18 mouse cellular contexts compared by ENCODE assay signal in genomic region chr4:62729191-62729590, GRCm38 (mm10).
A peak's percentile ranks its signal among the peaks of the same experiment; 100 is the strongest.
DNase-seq lines count a peak whose midpoint lies in the region; ATAC-seq and TF ChIP-seq lines count a peak whose summit lies in the region.
"Had no signal": no experiment of that assay in that cellular context is flagged by ENCODE, and none has a peak within 500 bp of the region (broad histone marks: within the 10 kb centered on the region; RNA-seq: fewer than 3 reads in every experiment).

No protein-coding gene starts in this region.

- WGBS in heart, embryonic 14.5 days = 41% methylated on average over 4 of the region's 4 CpGs
- 94% methylated on average over 4 of the region's 4 CpGs for WGBS in hindbrain, embryonic 14.5 days

- H3K4me1 ChIP-seq in heart, embryonic 14.5 days (ENCODE audit: control insufficient read depth in 2 of 2, insufficient read depth in 2 of 2, low read length in 2 of 2) = peaks cover 37 to 40% of the 10 kb centered on the region in 2 experiments
- peaks cover 53% of the 10 kb centered on the region for H3K4me1 ChIP-seq in bone marrow macrophage, adult 2 months (ENCODE audit: control insufficient read depth, insufficient read depth, low read length)
- no peaks in the 10 kb centered on the region for H3K4me1 ChIP-seq in hindbrain, embryonic 14.5 days (replicated peaks; ENCODE audit: control insufficient read depth, insufficient read depth, low read length)
- H3K4me1 ChIP-seq: forebrain, embryonic 12.5 days had no signal

- no peak for DNase-seq in heart, postnatal 4 days
- DNase-seq in 416B (ENCODE audit: low read depth) = peak; percentile 27
- no peak for DNase-seq in hindbrain, embryonic 14.5 days (ENCODE audit: low spot score)
- DNase-seq in layer of hippocampus, postnatal 36 days = no peak
- DNase-seq: adrenal gland, postnatal 36 days; cerebellum, adult 11 months; cerebellum, postnatal 25 days; lung, postnatal 14 days had no signal

- no peaks in the 10 kb centered on the region for H3K27me3 ChIP-seq in heart, embryonic 14.5 days (ENCODE audit: control insufficient read depth, insufficient read depth, low read length)
- H3K27me3 ChIP-seq in hindbrain, embryonic 14.5 days (ENCODE audit: control insufficient read depth, insufficient read depth, low read length) = no peaks in the 10 kb centered on the region
- H3K27me3 ChIP-seq: embryonic facial prominence, embryonic 12.5 days; forebrain, embryonic 12.5 days; hindbrain, embryonic 13.5 days; liver, embryonic 12.5 days; midbrain, embryonic 13.5 days had no signal

- TF ChIP-seq POLR2A in bone marrow macrophage, adult 2 months (IDR thresholded peaks at IDR 0.05; ENCODE audit: borderline replicate concordance, low read depth, low read length) = no peak

- H3K4me2 ChIP-seq in heart, embryonic 14.5 days (ENCODE audit: low read length) = no peak overlapping the region
- no peak overlapping the region for H3K4me2 ChIP-seq in hindbrain, embryonic 14.5 days (replicated peaks)
- H3K4me2 ChIP-seq: embryonic facial prominence, embryonic 12.5 days; forebrain, embryonic 12.5 days; hindbrain, embryonic 13.5 days; liver, embryonic 12.5 days; midbrain, embryonic 13.5 days had no signal

- H3K9ac ChIP-seq in heart, embryonic 14.5 days (ENCODE audit: low read length) = no peak overlapping the region
- no peak overlapping the region for H3K9ac ChIP-seq in hindbrain, embryonic 14.5 days
- H3K9ac ChIP-seq: embryonic facial prominence, embryonic 12.5 days; forebrain, embryonic 12.5 days; hindbrain, embryonic 13.5 days; liver, embryonic 12.5 days; midbrain, embryonic 13.5 days had no signal

- H3K4me3 ChIP-seq in heart, embryonic 14.5 days (ENCODE audit: control insufficient read depth in 1 of 2, insufficient read depth in 1 of 2, low read depth in 1 of 2, low read length in 2 of 2) = no peak overlapping the region
- H3K4me3 ChIP-seq in bone marrow macrophage, adult 2 months (ENCODE audit: insufficient read depth, low read length) = no peak overlapping the region
- no peak overlapping the region for H3K4me3 ChIP-seq in hindbrain, embryonic 14.5 days (replicated peaks; ENCODE audit: low read length)
- H3K4me3 ChIP-seq: embryonic facial prominence, embryonic 12.5 days; forebrain, embryonic 12.5 days; hindbrain, embryonic 13.5 days; liver, embryonic 12.5 days; midbrain, embryonic 13.5 days had no signal

- no peaks in the 10 kb centered on the region for H3K36me3 ChIP-seq in heart, embryonic 14.5 days (ENCODE audit: control insufficient read depth, insufficient read depth, low read length)
- no peaks in the 10 kb centered on the region for H3K36me3 ChIP-seq in hindbrain, embryonic 14.5 days (replicated peaks; ENCODE audit: control insufficient read depth, insufficient read depth)
- H3K36me3 ChIP-seq: embryonic facial prominence, embryonic 12.5 days; forebrain, embryonic 12.5 days; liver, embryonic 12.5 days; midbrain, embryonic 13.5 days had no signal

- H3K9me3 ChIP-seq in heart, embryonic 14.5 days (ENCODE audit: control insufficient read depth, low read length) = 0 out of 2 replicates have a peak, but pooled peaks cover 7% of the 10 kb centered on the region
- H3K9me3 ChIP-seq in hindbrain, embryonic 14.5 days (ENCODE audit: control insufficient read depth, low read length) = peaks cover 10% of the 10 kb centered on the region; the same call in 1 of the 2 replicates
- H3K9me3 ChIP-seq: forebrain, embryonic 12.5 days; liver, embryonic 12.5 days; midbrain, embryonic 13.5 days had no signal

- ATAC-seq in heart, embryonic 14.5 days (ENCODE audit: insufficient number of reproducible peaks, insufficient read depth, low FRiP score, low read depth) = no peak
- ATAC-seq in megakaryocyte, adult 5-6 weeks (ENCODE audit: poor library complexity, severe bottlenecking) = peak; percentile 78
- ATAC-seq in hindbrain, embryonic 14.5 days (ENCODE audit: low FRiP score) = no peak
- ATAC-seq: intestine, postnatal 0 days; liver, embryonic 12.5 days; midbrain, embryonic 13.5 days had no signal

- H3K27ac ChIP-seq in heart, embryonic 14.5 days (replicated peaks in 1 of 2; ENCODE audit: control insufficient read depth in 1 of 2, insufficient read depth in 1 of 2, low read depth in 2 of 2, low read length in 2 of 2) = peak overlapping the region; percentile 4 to 19; a peak in 1 of 4 replicates
- H3K27ac ChIP-seq in bone marrow macrophage, adult 2 months (ENCODE audit: insufficient read depth, low read depth, low read length) = peak overlapping the region; percentile 97
- no peak overlapping the region for H3K27ac ChIP-seq in hindbrain, embryonic 14.5 days
- H3K27ac ChIP-seq: embryonic facial prominence, embryonic 12.5 days; forebrain, embryonic 12.5 days; hindbrain, embryonic 13.5 days; kidney, postnatal 0 days; liver, embryonic 12.5 days; midbrain, embryonic 13.5 days had no signal

- no peak for TF ChIP-seq CTCF in bone marrow macrophage, adult 2 months (IDR thresholded peaks at IDR 0.05; ENCODE audit: low read depth, low read length)
